Mouse (Mus musculus): ENCODE data around the gene BC003965. TPM values are rescaled to one million over a fixed set of nuclear protein-coding genes. Genes with fewer than 3 reads are reported as not detected.
"Not testable (repeated sequence)": the region's sequence is repeated elsewhere in the genome, so short reads cannot be mapped to it uniquely, and the experiment has no call there.

Gene BC003965
- polyA plus RNA-seq, 1 experiment = 18.8 TPM

DNA sequence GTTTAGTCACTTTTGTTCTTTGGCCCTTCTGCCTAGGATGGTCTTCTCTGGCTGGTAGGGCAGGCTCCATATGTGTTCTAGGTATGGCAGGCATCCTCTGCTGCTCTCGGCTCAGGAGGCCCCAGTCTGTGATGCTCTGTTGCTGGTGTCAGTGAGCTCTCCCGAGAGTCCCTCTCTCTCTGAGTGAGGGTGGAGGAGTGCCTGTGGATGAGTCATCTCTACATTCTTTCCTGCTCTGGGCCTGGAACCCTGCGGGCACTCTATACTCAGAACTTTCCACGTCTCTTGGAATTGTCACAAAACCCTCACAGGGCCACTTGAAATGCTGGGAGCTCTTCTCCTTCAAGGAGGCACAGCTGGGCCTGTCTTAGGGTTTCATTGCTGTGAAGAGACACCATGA is 27.4 kb downstream of the BC003965 start:
- no peaks in the 10 kb centered on the region for H3K27me3 ChIP-seq (ENCODE audit: control insufficient read depth, insufficient read depth, low read length)
- H3K4me3 ChIP-seq (ENCODE audit: control insufficient read depth, insufficient read depth, low read length) = no peak overlapping the region
- WGBS = 87% methylated on average over 4 of the region's 4 CpGs
- no peak for TF ChIP-seq CTCF (IDR thresholded peaks at IDR 0.05; ENCODE audit: borderline replicate concordance, control insufficient read depth, extremely low read depth, insufficient read depth, low read length, poor library complexity)
- no peak for TF ChIP-seq POLR2A (IDR thresholded peaks at IDR 0.05; ENCODE audit: control insufficient read depth, extremely low read depth, insufficient read depth, low read length, poor library complexity)
- peaks cover 62% of the 10 kb centered on the region for H3K36me3 ChIP-seq (ENCODE audit: control insufficient read depth, insufficient read depth, low read length)
- H3K4me1 ChIP-seq (replicated peaks; ENCODE audit: control insufficient read depth, insufficient read depth, low read length) = peaks cover 4% of the 10 kb centered on the region; the same call in 1 of the 2 replicates
- no peak for DNase-seq
- H3K27ac ChIP-seq (ENCODE audit: control insufficient read depth, insufficient read depth, low read length) = no peak overlapping the region

DNA sequence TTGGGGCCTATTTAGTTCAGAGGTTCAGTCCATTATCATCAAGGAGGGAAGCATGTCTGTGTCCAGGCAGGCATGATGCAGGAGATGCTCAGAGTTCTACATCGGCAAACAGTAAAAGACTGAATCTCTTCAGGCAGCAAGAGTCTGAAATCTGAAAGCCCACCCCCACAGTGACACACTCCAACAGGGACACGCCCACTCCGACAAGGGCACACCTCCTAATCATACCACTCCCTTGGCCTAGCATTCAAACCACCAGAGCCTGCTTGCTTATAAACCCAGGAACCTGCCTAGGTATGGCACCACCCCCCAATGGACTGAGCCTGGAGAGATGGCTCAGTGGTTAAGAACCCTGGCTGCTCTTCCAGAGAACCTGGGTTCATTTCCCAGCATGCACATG is 31.1 kb downstream of the BC003965 start:
- 89% methylated on average over 3 of the region's 3 CpGs for WGBS
- Histone ChIP-seq H3K27me3 (ENCODE audit: control insufficient read depth, insufficient read depth, low read length) (no peaks in the 10 kb centered on the region), H3K4me1 (replicated peaks; ENCODE audit: control insufficient read depth, insufficient read depth, low read length) (peaks cover 29% of the 10 kb centered on the region), H3K36me3 (ENCODE audit: control insufficient read depth, insufficient read depth, low read length) (peaks cover 36% of the 10 kb centered on the region), H3K27ac (ENCODE audit: control insufficient read depth, insufficient read depth, low read length) (no peak overlapping the region), H3K4me3 (ENCODE audit: control insufficient read depth, insufficient read depth, low read length) (no peak overlapping the region)
- TF ChIP-seq POLR2A (IDR thresholded peaks at IDR 0.05; ENCODE audit: control insufficient read depth, extremely low read depth, insufficient read depth, low read length, poor library complexity) (no peak), CTCF (IDR thresholded peaks at IDR 0.05; ENCODE audit: borderline replicate concordance, control insufficient read depth, extremely low read depth, insufficient read depth, low read length, poor library complexity) (no peak)
- DNase-seq = no peak

DNA sequence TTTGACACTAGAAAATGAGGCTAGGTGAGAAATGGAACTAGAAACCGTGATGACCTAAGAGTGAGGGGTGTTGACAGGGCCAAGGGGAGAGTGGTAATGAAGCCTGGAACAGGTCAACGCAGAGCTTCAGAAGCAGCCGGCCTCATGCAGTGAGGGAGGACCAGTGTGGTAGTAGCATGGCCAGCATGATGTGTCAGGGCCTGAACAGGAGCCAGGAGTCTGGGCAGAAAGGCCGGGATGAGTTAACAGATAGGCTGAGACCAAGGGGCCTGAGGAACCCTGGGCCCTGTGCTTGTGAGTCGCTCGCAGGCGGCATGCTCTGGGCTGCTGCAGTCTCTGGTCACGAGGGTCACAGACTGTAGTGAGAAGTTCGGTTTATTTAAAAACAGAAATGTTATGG is 34.6 kb downstream of the BC003965 start:
- Histone ChIP-seq H3K27me3 (ENCODE audit: control insufficient read depth, insufficient read depth, low read length) (no peaks in the 10 kb centered on the region), H3K36me3 (ENCODE audit: control insufficient read depth, insufficient read depth, low read length) (peaks cover 17% of the 10 kb centered on the region), H3K4me3 (ENCODE audit: control insufficient read depth, insufficient read depth, low read length) (no peak overlapping the region), H3K4me1 (replicated peaks; ENCODE audit: control insufficient read depth, insufficient read depth, low read length) (peaks cover 55% of the 10 kb centered on the region), H3K27ac (ENCODE audit: control insufficient read depth, insufficient read depth, low read length) (peak overlapping the region; percentile 63)
- WGBS = 69% methylated on average over 9 of the region's 9 CpGs
- no peak for DNase-seq
- TF ChIP-seq CTCF (IDR thresholded peaks at IDR 0.05; ENCODE audit: borderline replicate concordance, control insufficient read depth, extremely low read depth, insufficient read depth, low read length, poor library complexity) (no peak), POLR2A (IDR thresholded peaks at IDR 0.05; ENCODE audit: control insufficient read depth, extremely low read depth, insufficient read depth, low read length, poor library complexity) (no peak)

DNA sequence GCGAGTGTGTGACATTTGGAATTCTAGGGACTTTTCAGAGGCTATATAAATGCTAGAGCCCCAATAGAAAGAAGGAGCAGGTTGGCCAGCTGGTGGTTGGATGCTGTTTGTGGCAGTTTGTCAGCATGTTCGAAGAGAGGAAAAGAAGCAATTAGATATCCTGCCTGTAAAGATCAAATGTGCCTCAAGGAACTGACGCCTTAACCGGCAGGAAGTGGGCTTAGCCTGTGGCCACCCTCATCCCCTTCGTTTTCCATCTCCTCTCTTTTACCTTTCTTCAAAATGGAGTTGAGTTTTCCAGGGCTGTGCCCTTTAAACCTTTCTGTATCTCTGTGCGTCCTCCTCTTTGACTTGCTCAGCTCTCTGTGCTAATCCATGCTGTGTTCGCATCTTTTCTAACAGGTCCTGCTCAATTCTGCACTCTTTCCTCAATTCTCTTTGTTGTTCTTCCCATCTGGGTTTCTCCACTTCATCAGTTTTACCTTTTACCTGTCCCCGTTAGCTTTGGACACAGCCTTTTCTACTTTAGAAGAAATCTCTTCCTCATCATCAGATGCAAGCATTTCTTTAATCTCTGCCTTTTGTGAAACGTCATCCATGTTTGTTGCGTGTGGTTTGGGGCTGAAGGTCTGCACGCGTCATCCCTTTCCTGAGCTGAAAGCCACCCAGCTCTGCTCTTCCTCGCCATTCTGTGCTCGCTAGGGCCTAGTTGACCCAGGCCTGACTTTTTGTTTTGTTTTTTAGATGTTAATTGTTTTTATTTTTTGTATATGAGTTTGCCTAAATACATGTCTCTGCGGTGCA is 35.3 kb downstream of the BC003965 start:
- peak; percentile 52 for DNase-seq
- H3K27ac ChIP-seq (ENCODE audit: control insufficient read depth, insufficient read depth, low read length) = peak overlapping the region; percentile 63
- H3K36me3 ChIP-seq (ENCODE audit: control insufficient read depth, insufficient read depth, low read length) = peaks cover 10% of the 10 kb centered on the region
- TF ChIP-seq POLR2A (IDR thresholded peaks at IDR 0.05; ENCODE audit: control insufficient read depth, extremely low read depth, insufficient read depth, low read length, poor library complexity) (no peak), CTCF (IDR thresholded peaks at IDR 0.05; ENCODE audit: borderline replicate concordance, control insufficient read depth, extremely low read depth, insufficient read depth, low read length, poor library complexity) (no peak)
- peaks cover 62% of the 10 kb centered on the region for H3K4me1 ChIP-seq (replicated peaks; ENCODE audit: control insufficient read depth, insufficient read depth, low read length)
- WGBS = 20% methylated on average over 15 of the region's 15 CpGs
- H3K4me3 ChIP-seq (ENCODE audit: control insufficient read depth, insufficient read depth, low read length) = no peak overlapping the region
- H3K27me3 ChIP-seq (ENCODE audit: control insufficient read depth, insufficient read depth, low read length) = no peaks in the 10 kb centered on the region

DNA sequence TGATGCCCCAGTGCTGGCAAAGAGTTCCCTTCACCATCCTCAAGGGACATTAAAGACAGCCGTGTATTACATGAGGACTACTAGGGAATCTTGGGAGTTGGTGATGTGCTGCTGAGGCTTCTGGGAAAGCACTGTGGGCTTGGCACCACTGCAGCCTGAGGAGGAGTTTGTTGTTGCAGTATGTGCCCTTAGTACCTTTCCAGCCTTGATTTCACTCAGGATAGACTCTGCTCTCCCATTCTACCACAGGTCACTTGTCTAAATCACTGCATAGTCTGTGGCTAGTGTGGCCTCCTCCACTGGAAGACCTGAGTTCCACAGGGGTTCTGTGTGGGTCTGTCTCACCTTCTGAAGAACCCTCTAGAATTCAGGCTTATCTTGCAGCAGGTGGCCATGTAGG is 36.4 kb downstream of the BC003965 start:
- TF ChIP-seq CTCF (IDR thresholded peaks at IDR 0.05; ENCODE audit: borderline replicate concordance, control insufficient read depth, extremely low read depth, insufficient read depth, low read length, poor library complexity) (no peak), POLR2A (IDR thresholded peaks at IDR 0.05; ENCODE audit: control insufficient read depth, extremely low read depth, insufficient read depth, low read length, poor library complexity) (no peak)
- Histone ChIP-seq H3K27me3 (ENCODE audit: control insufficient read depth, insufficient read depth, low read length) (no peaks in the 10 kb centered on the region), H3K27ac (ENCODE audit: control insufficient read depth, insufficient read depth, low read length) (peak overlapping the region; percentile 88; the same call in 1 of the 2 replicates), H3K4me1 (replicated peaks; ENCODE audit: control insufficient read depth, insufficient read depth, low read length) (peaks cover 72% of the 10 kb centered on the region), H3K4me3 (ENCODE audit: control insufficient read depth, insufficient read depth, low read length) (no peak overlapping the region), H3K36me3 (ENCODE audit: control insufficient read depth, insufficient read depth, low read length) (no peaks in the 10 kb centered on the region; the same call in 1 of the 2 replicates)
- 100% methylated on average over 1 of the region's 1 CpGs for WGBS
- DNase-seq = no peak

DNA sequence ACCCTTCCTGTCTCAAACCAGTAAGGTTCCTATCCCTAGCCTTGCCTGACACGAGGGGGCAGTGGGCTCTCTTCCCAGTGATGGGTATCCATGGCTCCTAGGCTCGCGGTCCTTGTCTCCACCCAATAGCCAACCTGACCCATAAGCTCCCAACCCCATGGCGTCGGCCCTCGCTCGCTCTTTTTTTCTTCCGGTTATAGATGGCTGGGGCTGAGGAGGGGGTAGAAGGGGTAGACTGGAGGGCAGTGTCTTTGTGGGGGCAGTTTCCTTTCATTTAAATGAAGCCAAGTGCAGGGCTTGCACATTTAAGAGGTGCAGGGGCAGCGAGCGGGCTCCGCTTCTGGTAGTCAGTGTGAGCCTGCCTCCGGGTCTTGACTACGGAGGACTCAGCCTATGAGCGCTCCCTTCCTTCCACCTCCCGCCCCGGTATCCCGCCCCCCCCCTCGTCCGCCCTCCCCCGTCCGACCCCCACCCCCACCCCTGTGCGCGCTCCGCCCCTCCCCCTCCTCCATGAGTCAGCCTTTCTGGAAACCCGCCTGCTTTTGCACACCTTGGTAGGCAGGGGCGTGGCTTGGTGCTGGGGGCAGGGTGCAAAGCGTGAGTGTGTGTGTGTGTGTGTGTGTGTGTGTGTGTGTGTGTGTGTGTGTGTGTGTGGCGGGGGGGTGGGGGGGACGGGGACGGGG is 37.6 kb downstream of the BC003965 start:
- Histone ChIP-seq H3K4me1 (replicated peaks; ENCODE audit: control insufficient read depth, insufficient read depth, low read length) (peaks cover 76% of the 10 kb centered on the region), H3K4me3 (ENCODE audit: control insufficient read depth, insufficient read depth, low read length) (peak overlapping the region; percentile 43), H3K27ac (ENCODE audit: control insufficient read depth, insufficient read depth, low read length) (peak overlapping the region; percentile 88), H3K36me3 (ENCODE audit: control insufficient read depth, insufficient read depth, low read length) (no peaks in the 10 kb centered on the region), H3K27me3 (ENCODE audit: control insufficient read depth, insufficient read depth, low read length) (no peaks in the 10 kb centered on the region)
- TF ChIP-seq CTCF (IDR thresholded peaks at IDR 0.05; ENCODE audit: borderline replicate concordance, control insufficient read depth, extremely low read depth, insufficient read depth, low read length, poor library complexity) (no peak), POLR2A (IDR thresholded peaks at IDR 0.05; ENCODE audit: control insufficient read depth, extremely low read depth, insufficient read depth, low read length, poor library complexity) (peak; percentile 49; the same call in 1 of the 2 replicates)
- DNase-seq = peak; percentile 77
- whole genome bisulfite sequencing = 1% methylated on average over 23 of the region's 30 CpGs

DNA sequence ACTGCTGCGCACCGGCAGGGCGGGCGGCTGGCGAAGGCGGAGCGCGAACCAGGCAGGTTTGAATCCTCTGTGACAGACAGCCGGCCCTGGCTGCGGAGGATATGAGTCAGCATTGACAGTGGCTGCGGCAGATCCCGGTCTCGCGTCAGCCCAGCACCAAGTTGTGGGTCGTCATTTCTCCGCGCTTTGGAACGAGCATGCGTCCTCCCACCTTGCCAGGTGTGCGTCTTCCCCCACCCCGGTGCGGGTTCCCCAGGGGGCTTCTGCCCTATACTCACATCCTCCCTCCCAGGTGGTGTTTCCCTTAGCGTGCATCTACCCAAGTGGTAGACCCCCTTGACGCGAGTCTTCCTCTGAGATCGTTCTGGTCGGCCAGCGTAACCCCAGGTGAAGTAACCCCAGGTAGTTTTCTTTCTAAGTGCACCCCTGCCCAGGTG is 38.2 kb downstream of the BC003965 start:
- DNase-seq = peak; percentile 55
- not testable (repeated sequence) for H3K27me3 ChIP-seq (ENCODE audit: control insufficient read depth, insufficient read depth, low read length); H3K36me3 ChIP-seq (ENCODE audit: control insufficient read depth, insufficient read depth, low read length)
- Histone ChIP-seq H3K4me1 (replicated peaks; ENCODE audit: control insufficient read depth, insufficient read depth, low read length) (peaks cover 77% of the 10 kb centered on the region), H3K27ac (ENCODE audit: control insufficient read depth, insufficient read depth, low read length) (peak overlapping the region; percentile 97), H3K4me3 (ENCODE audit: control insufficient read depth, insufficient read depth, low read length) (peak overlapping the region; percentile 45)
- WGBS = under 1% methylated on average over 14 of the region's 28 CpGs

Measured in thymus, adult 2 months (tissue).